Mouse (Mus musculus) heart, postnatal 0 days (tissue): ENCODE data around the gene Psmd9.

Experiments used
- CTCF ChIP-seq: IDR thresholded peaks from 2 replicates; pipeline ENCODE4 v1.5.1; 2016; ENCODE audit warnings: antibody characterized with exemption, control low read depth, low read depth
- EP300 ChIP-seq: IDR thresholded peaks from 2 replicates; pipeline ENCODE4 v1.6.1; 2016; ENCODE audit warnings: antibody characterized with exemption, low read depth

- TF ChIP-seq CTCF = no peak
- no peak; the same call in 1 of the 2 replicates for TF ChIP-seq EP300
Observed at GRCm38 (mm10) chr5:123140694-123141554, 28.3 kb upstream of the Psmd9 start.
